Mouse (Mus musculus) hindbrain, postnatal 0 days (tissue): Measurements from ENCODE around the gene Spdl1. TPM values are rescaled to one million over a fixed set of nuclear protein-coding genes. Genes with fewer than 3 reads are reported as not detected.

ENCODE experiments used
- ATAC-seq: fragments of 200-750 bp; cut with Nextera tagmentation; 2 replicates; pipeline ENCODE4 v1.8.0; 2017; ENCODE audit warnings: mild to moderate bottlenecking, moderate TSS enrichment, moderate library complexity
- DNase-seq: peaks from one replicate; pipeline ENCODE4 v3.0.0-alpha.2; 2015; ENCODE audit warnings: low spot score
- H3K27ac ChIP-seq: fragments of 300-500 bp; sonication (generic); 2 replicates; pipeline ENCODE4 v1.5.1; 2014; ENCODE audit warnings: mild to moderate bottlenecking
- H3K27me3 ChIP-seq: fragments of 300-500 bp; sonication (generic); 2 replicates; pipeline ENCODE4 v1.6.1; 2014; ENCODE audit warnings: low read length, mixed read lengths; ENCODE audit not compliant: insufficient read depth
- H3K36me3 ChIP-seq: fragments of 300-500 bp; sonication (generic); 2 replicates; pipeline ENCODE4 v1.6.1; 2014; ENCODE audit warnings: low read length, mixed read lengths; ENCODE audit not compliant: insufficient read depth
- H3K4me1 ChIP-seq: fragments of 300-500 bp; sonication (generic); 2 replicates; pipeline ENCODE4 v1.6.1; 2014; ENCODE audit warnings: antibody characterized with exemption, low read length, mixed read lengths; ENCODE audit not compliant: insufficient read depth
- H3K4me2 ChIP-seq: fragments of 300-500 bp; sonication (generic); 2 replicates; pipeline ENCODE4 v1.6.1; 2014; ENCODE audit warnings: low read depth, mild to moderate bottlenecking, low read length, moderate library complexity, mixed read lengths
- H3K4me3 ChIP-seq: fragments of 300-500 bp; sonication (generic); 2 replicates; pipeline ENCODE4 v1.5.1; 2014; ENCODE audit warnings: low read length
- H3K9ac ChIP-seq: fragments of 300-500 bp; sonication (generic); replicated peaks from 2 replicates; pipeline ENCODE4 v1.6.1; 2014; ENCODE audit warnings: mild to moderate bottlenecking, low read length, moderate library complexity, mixed read lengths
- H3K9me3 ChIP-seq: fragments of 300-500 bp; sonication (generic); 2 replicates; pipeline ENCODE4 v1.6.1; 2016; ENCODE audit warnings: low read length, mixed read lengths
- CTCF ChIP-seq: IDR thresholded peaks from 2 replicates; pipeline ENCODE4 v1.5.1; 2016; ENCODE audit warnings: antibody characterized with exemption, control low read depth, low read depth
- WGBS: fragments of 180-500 bp; shearing (Covaris S2); extraction: QIAGEN DNeasy Blood & Tissue Kit; methylation state at CpG from one replicate; pipeline ENCODE4 v1.1.7; 2014; 5-methylcytosine and 5-hydroxymethylcytosine counted together
- polyA plus RNA-seq: library from polyadenylated mRNA; unstranded; fragments of >200 nt; fragmentation: Nextera tagmentation; extraction: Ambion mirVana; gene quantifications from 2 replicates; pipeline ENCODE4 v1.2.1, GENCODE M21; 2015
- total RNA-seq: library from RNA; depleted of rRNA; stranded (reverse); fragments of >200 nt; gene quantifications from 2 replicates; pipeline ENCODE4 v1.2.3, GENCODE M21; 2014

Spdl1 gene
- total and polyA plus RNA-seq, 2 experiments from 2014 or later = 1.6 to 2.4 TPM

GRCm38 (mm10) chr11:34840283-34840682 lies 6.8 kb upstream of the Spdl1 start:
- H3K4me1 ChIP-seq = no peaks in the 10 kb centered on the region
- no peaks in the 10 kb centered on the region for H3K36me3 ChIP-seq
- no peak overlapping the region for H3K9ac ChIP-seq
- no peak for DNase-seq
- no peak for ATAC-seq
- H3K27me3 ChIP-seq = no peaks in the 10 kb centered on the region
- H3K4me3 ChIP-seq = no peak overlapping the region
- H3K9me3 ChIP-seq = no peaks in the 10 kb centered on the region
- 53% methylated on average over 5 of the region's 5 CpGs for WGBS
- no peak for TF ChIP-seq CTCF
- no peak overlapping the region for H3K4me2 ChIP-seq
- no peak overlapping the region for H3K27ac ChIP-seq

- Histone ChIP-seq H3K36me3 (no peaks in the 10 kb centered on the region), H3K4me1 (no peaks in the 10 kb centered on the region), H3K4me2 (no peak overlapping the region), H3K27me3 (no peaks in the 10 kb centered on the region), H3K9ac (no peak overlapping the region), H3K4me3 (no peak overlapping the region), H3K9me3 (no peaks in the 10 kb centered on the region), H3K27ac (no peak overlapping the region)
- no peak for TF ChIP-seq CTCF
- no peak for DNase-seq
- 68% methylated on average over 4 of the region's 4 CpGs for WGBS
- no peak for ATAC-seq
Observed at GRCm38 (mm10) chr11:34839051-34839450, 5.6 kb upstream of the Spdl1 start.

- ATAC-seq (no peak), DNase-seq (peak; percentile 40)
- Histone ChIP-seq H3K36me3 (no peaks in the 10 kb centered on the region), H3K4me2 (no peak overlapping the region), H3K9ac (no peak overlapping the region), H3K4me3 (no peak overlapping the region), H3K9me3 (no peaks in the 10 kb centered on the region), H3K4me1 (peaks cover 5% of the 10 kb centered on the region; the same call in 1 of the 2 replicates), H3K27ac (no peak overlapping the region), H3K27me3 (no peaks in the 10 kb centered on the region)
- 53% methylated on average over 2 of the region's 2 CpGs for WGBS
- peak; percentile 52 for TF ChIP-seq CTCF
Observed at GRCm38 (mm10) chr11:34836272-34836671, 2.8 kb upstream of the Spdl1 start.

GRCm38 (mm10) chr11:34832678-34833077 lies 763 bp downstream of the Spdl1 start:
- Histone ChIP-seq H3K4me1 (peaks cover 5% of the 10 kb centered on the region; the same call in 1 of the 2 replicates), H3K4me2 (peak overlapping the region; percentile 82), H3K27ac (no peak overlapping the region), H3K27me3 (no peaks in the 10 kb centered on the region), H3K36me3 (no peaks in the 10 kb centered on the region; the same call in 1 of the 2 replicates), H3K9me3 (no peaks in the 10 kb centered on the region), H3K4me3 (peak overlapping the region; percentile 68), H3K9ac (peak overlapping the region; percentile 49)
- ATAC-seq (no peak; the same call in 1 of the 2 replicates), DNase-seq (no peak)
- TF ChIP-seq CTCF = no peak
- WGBS = 4% methylated on average over 4 of the region's 5 CpGs

GRCm38 (mm10) chr11:34827803-34828202 lies 5.6 kb downstream of the Spdl1 start:
- TF ChIP-seq CTCF = no peak
- Histone ChIP-seq H3K4me1 (peaks cover 4% of the 10 kb centered on the region; the same call in 1 of the 2 replicates), H3K27ac (no peak overlapping the region), H3K9me3 (no peaks in the 10 kb centered on the region), H3K4me2 (no peak overlapping the region), H3K9ac (no peak overlapping the region), H3K27me3 (no peaks in the 10 kb centered on the region), H3K36me3 (no peaks in the 10 kb centered on the region; the same call in 1 of the 2 replicates), H3K4me3 (no peak overlapping the region)
- DNase-seq = no peak
- 91% methylated on average over 3 of the region's 3 CpGs for WGBS
- no peak for ATAC-seq

- Histone ChIP-seq H3K4me3 (no peak overlapping the region), H3K27me3 (no peaks in the 10 kb centered on the region), H3K9ac (no peak overlapping the region), H3K36me3 (peaks cover 2% of the 10 kb centered on the region; the same call in 1 of the 2 replicates), H3K4me2 (no peak overlapping the region), H3K27ac (no peak overlapping the region), H3K9me3 (no peaks in the 10 kb centered on the region), H3K4me1 (no peaks in the 10 kb centered on the region)
- DNase-seq (no peak), ATAC-seq (no peak)
- 95% methylated on average over 2 of the region's 2 CpGs for WGBS
- no peak for TF ChIP-seq CTCF
Observed at GRCm38 (mm10) chr11:34826940-34827339, 6.5 kb downstream of the Spdl1 start.

- Histone ChIP-seq H3K27me3 (no peaks in the 10 kb centered on the region), H3K9me3 (no peaks in the 10 kb centered on the region), H3K4me3 (no peak overlapping the region), H3K4me2 (no peak overlapping the region), H3K4me1 (no peaks in the 10 kb centered on the region), H3K27ac (no peak overlapping the region), H3K36me3 (peaks cover 5% of the 10 kb centered on the region; the same call in 1 of the 2 replicates), H3K9ac (no peak overlapping the region)
- 96% methylated on average over 4 of the region's 4 CpGs for WGBS
- no peak for DNase-seq
- TF ChIP-seq CTCF = no peak
- ATAC-seq = no peak
Observed at GRCm38 (mm10) chr11:34824791-34825190, 8.7 kb downstream of the Spdl1 start.
